Mouse (Mus musculus) skeletal muscle tissue, adult 2 months (tissue): ENCODE measurements around the gene Gpsm2.
"Not testable (repeated sequence)": the region's sequence is repeated elsewhere in the genome, so short reads cannot be mapped to it uniquely, and the experiment has no call there.

Experiments
- DNase-seq: peaks from one replicate; pipeline ENCODE4 v3.0.0-alpha.2; 2012; ENCODE audit warnings: low read depth, low spot score

The Gpsm2 gene

GRCm38 (mm10) chr3:108654566-108654965 is 67.5 kb downstream of the Gpsm2 start:
- DNase-seq: no peak

DNA sequence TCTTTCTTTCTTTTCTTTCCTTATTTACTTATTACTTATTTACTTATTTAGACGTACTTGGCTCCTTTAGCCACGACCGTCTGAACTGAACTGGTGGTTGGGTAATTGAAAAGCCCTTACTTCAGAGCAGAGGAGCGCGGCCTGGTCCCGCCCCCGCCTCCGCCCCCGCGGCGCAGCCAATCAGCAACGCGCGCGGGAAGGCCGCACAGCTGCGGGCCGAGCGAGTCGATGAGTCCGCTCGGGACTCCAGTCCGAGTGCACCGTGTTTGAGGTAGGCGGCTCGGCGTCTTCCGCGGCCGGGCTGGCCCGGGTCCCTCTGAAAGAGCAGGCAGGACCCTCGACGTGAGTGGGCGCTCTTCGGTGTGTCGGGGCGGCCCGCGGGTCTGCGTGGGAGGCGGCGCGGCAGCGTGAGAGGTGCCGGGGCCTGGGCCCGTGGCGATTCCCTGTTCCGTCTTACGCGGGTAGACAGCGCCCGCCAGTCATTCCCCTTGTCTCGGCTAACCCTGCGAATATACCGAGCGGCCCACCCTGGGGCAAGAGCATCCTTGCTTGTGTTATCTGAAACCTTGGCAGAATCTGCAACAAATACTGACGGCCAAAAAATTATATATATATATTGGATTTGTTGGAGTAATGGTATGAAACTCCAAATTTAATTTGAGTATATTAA is 68.3 kb downstream of the Gpsm2 start, which contains the start of gene Clcc1:
TSS of gene Clcc1 (plus strand) at position 204 of the 670 bp plus-strand sequence.
- peak; percentile 89 for DNase-seq

- no peak for DNase-seq
These were observed 69.1 kb downstream of the Gpsm2 start for GRCm38 (mm10) chr3:108652866-108653642.

GRCm38 (mm10) chr3:108647681-108648080 is 74.4 kb downstream of the Gpsm2 start:
- not testable (repeated sequence) for DNase-seq

- no peak for DNase-seq
These were observed 76.1 kb downstream of the Gpsm2 start for GRCm38 (mm10) chr3:108646036-108646435.

DNA sequence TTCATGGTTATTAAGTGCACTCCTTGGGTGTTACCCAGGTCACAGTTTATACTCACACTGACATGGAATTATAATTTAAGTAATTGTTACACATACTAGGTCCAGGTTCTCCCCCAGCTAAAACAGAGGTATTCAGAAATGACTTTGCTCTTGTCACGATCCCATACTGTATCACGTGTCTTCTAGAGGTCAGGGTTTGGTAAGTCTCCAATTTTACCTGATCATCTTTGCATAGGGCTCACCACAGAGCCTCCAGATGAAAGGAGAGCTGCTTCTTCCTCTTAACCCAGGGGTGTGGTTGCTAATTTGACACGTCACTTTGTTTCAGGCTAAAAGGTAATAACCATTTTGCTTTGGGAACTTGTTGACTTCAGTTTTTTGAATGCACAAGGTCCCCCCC is 77.3 kb downstream of the Gpsm2 start:
- no peak for DNase-seq

GRCm38 (mm10) chr3:108640998-108641397 is 81.1 kb downstream of the Gpsm2 start:
- no peak for DNase-seq

DNA sequence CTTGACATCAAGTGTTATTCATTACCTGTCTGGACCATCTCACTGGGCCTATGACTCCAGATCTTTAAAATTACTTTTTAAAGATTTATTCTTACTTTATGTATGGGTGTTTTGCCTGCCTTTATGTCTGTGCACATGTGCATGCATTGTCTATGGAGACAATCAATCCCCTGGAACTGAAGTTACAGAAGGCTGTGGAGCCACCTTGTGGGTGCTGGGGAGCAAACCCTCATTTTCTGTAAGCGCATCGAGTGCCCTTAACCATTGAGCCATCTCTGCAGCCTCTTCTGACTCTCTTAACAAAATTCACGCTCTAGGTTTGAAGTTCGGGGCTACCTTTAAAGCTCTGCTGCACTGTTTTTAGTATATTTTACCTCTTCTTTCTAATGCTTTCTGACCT is 82.7 kb downstream of the Gpsm2 start:
- DNase-seq: no peak

DNA sequence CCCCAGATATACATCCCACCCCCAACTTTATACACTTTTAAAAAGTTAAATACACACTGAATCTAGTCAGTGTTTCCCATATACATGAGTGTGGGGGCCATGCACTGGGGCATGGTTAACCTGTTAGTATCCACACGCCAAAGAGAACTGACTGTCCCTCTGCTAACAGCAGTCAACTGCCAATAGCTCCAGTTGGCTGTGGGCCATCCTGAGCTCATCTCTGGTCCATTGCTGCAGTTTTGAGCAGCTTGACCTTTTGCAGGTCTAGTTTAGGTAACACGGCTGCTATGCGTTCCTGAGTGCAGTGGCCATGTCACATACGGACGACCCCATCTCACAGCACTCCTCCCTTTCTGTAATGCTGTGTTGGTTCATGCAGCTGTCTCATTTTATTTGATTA is 87.3 kb downstream of the Gpsm2 start:
- DNase-seq: no peak
